In the genomic region with DNA sequence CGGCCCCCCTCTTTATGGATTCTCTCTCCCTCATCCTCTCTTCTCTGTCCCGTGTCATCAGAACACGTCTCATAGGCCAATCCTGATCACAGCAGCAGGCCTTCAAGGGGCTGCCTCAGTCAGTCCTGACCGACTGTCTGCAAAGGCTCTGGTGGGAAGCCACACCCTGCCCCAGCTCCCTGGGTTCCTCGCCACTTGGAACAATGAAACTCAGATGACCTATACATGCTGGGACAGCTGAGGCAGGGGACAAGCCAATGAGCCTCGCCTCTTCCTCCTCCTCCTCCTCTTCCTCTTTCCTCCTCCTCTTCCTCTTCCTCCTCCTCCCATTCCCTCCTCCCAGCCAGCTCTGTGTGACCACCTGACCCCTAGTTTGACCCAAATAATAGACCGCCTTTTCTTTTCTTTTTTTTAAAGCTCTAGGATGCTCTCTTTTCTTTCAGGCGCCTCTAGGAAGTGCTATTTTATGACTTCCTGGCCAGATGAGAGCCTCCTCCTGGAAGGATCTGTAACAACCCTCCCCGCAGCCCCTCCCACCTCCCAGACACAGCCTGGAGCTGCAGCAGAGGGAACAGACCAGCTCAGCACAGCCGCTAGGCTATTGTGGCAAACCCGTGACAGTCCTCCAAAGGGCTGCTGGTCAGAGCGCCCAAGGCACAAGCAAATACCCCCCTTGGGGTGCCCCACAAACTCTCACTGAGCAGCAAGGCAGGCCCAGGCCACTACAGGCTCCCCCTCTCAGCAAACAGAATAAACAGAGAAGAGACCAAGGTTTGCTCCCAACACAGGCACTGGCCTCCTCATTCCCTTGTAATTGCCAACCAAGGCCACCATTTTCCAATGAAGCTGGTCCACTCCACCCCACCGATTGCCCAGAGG, we compare ENCODE assay signal across 7 mouse cellular contexts. TPM values are rescaled to one million over a fixed set of nuclear protein-coding genes. Genes with fewer than 3 reads are reported as not detected.
DNase-seq lines count a peak whose midpoint lies in the region; ATAC-seq and TF ChIP-seq lines count a peak whose summit lies in the region.

No protein-coding gene starts in this region.

- H3K4me2 ChIP-seq in intestine, embryonic 16.5 days (ENCODE audit: low read depth, low read length) = peak overlapping the region; percentile 45
- H3K4me2 ChIP-seq in limb, embryonic 11.5 days (ENCODE audit: low read depth, severe bottlenecking) = peak overlapping the region; percentile 24
- H3K4me2 ChIP-seq in midbrain, embryonic 11.5 days = peak overlapping the region; percentile 19

- peak; percentile 75 for DNase-seq in adrenal gland, adult 8-10 months
- DNase-seq in gastrocnemius, postnatal 25 days = peak; percentile 89
- peak; percentile 78 for DNase-seq in limb, embryonic 11.5 days (ENCODE audit: low spot score)
- peak; percentile 93 for DNase-seq in midbrain, embryonic 11.5 days (ENCODE audit: low spot score, missing footprints)
- DNase-seq in telencephalon, adult 2 months (ENCODE audit: low read depth, low spot score) = peak; percentile 90

- 22% methylated on average over 13 of the region's 13 CpGs for WGBS in intestine, embryonic 16.5 days
- 14% methylated on average over 13 of the region's 13 CpGs for WGBS in limb, embryonic 11.5 days
- 29% methylated on average over 13 of the region's 13 CpGs for WGBS in midbrain, embryonic 11.5 days

- no peaks in the 10 kb centered on the region for H3K9me3 ChIP-seq in intestine, embryonic 16.5 days (ENCODE audit: control insufficient read depth, low read length)
- no peaks in the 10 kb centered on the region for H3K9me3 ChIP-seq in limb, embryonic 11.5 days (ENCODE audit: control insufficient read depth, low read length)
- no peaks in the 10 kb centered on the region for H3K9me3 ChIP-seq in midbrain, embryonic 11.5 days (ENCODE audit: control insufficient read depth, low read length)

- H3K36me3 ChIP-seq in intestine, embryonic 16.5 days (ENCODE audit: control insufficient read depth, insufficient read depth, low read length) = peaks cover 6% of the 10 kb centered on the region; the same call in 1 of the 2 replicates
- peaks cover 6% of the 10 kb centered on the region; the same call in 1 of the 2 replicates for H3K36me3 ChIP-seq in limb, embryonic 11.5 days (ENCODE audit: control insufficient read depth, insufficient read depth, low read length)
- peaks cover 6% of the 10 kb centered on the region; the same call in 1 of the 2 replicates for H3K36me3 ChIP-seq in midbrain, embryonic 11.5 days (ENCODE audit: control insufficient read depth, insufficient read depth, low read length)

- H3K27ac ChIP-seq in cortical plate, adult 2 months (ENCODE audit: insufficient read depth, low read length) = peak overlapping the region; percentile 99
- peak overlapping the region; percentile 96 for H3K27ac ChIP-seq in intestine, embryonic 16.5 days (ENCODE audit: low read length)
- H3K27ac ChIP-seq in limb, embryonic 11.5 days (replicated peaks; ENCODE audit: low read depth, low read length) = peak overlapping the region; percentile 93
- H3K27ac ChIP-seq in midbrain, embryonic 11.5 days (ENCODE audit: low read depth, low read length) = peak overlapping the region; percentile 89

- ATAC-seq in intestine, embryonic 16.5 days = peak; percentile 83
- peak; percentile 68; the same call in 1 of the 2 replicates for ATAC-seq in limb, embryonic 11.5 days (ENCODE audit: insufficient number of reproducible peaks, low FRiP score, low TSS enrichment, low read depth)
- peak; percentile 80 for ATAC-seq in midbrain, embryonic 11.5 days (ENCODE audit: low FRiP score)

- H3K27me3 ChIP-seq in intestine, embryonic 16.5 days (replicated peaks; ENCODE audit: control insufficient read depth, insufficient read depth, low read length) = no peaks in the 10 kb centered on the region
- H3K27me3 ChIP-seq in limb, embryonic 11.5 days (ENCODE audit: control insufficient read depth, insufficient read depth, low read length) = no peaks in the 10 kb centered on the region
- H3K27me3 ChIP-seq in midbrain, embryonic 11.5 days (ENCODE audit: control insufficient read depth, insufficient read depth, low read length) = no peaks in the 10 kb centered on the region

- H3K4me1 ChIP-seq in cortical plate, adult 2 months (ENCODE audit: control insufficient read depth, insufficient read depth, low read length) = peaks cover 30% of the 10 kb centered on the region
- peaks cover 77% of the 10 kb centered on the region for H3K4me1 ChIP-seq in intestine, embryonic 16.5 days (ENCODE audit: control insufficient read depth, insufficient read depth, low read length)
- H3K4me1 ChIP-seq in limb, embryonic 11.5 days (ENCODE audit: control insufficient read depth, insufficient read depth, low read length) = peaks cover 57% of the 10 kb centered on the region
- peaks cover 55% of the 10 kb centered on the region for H3K4me1 ChIP-seq in midbrain, embryonic 11.5 days (ENCODE audit: control insufficient read depth, insufficient read depth, low read length)

- peak overlapping the region; percentile 49 for H3K9ac ChIP-seq in intestine, embryonic 16.5 days (ENCODE audit: low read depth, low read length)
- H3K9ac ChIP-seq in limb, embryonic 11.5 days (ENCODE audit: low read length) = peak overlapping the region; percentile 46
- H3K9ac ChIP-seq in midbrain, embryonic 11.5 days (ENCODE audit: low read length) = peak overlapping the region; percentile 53

- peak; percentile 95 for TF ChIP-seq POLR2A in cortical plate, adult 2 months (IDR thresholded peaks at IDR 0.05; ENCODE audit: extremely low read depth, insufficient read depth, low read length)

- H3K4me3 ChIP-seq in cortical plate, adult 2 months (ENCODE audit: insufficient read depth, low read length) = peak overlapping the region; percentile 41
- peak overlapping the region; percentile 23; the same call in 1 of the 2 replicates for H3K4me3 ChIP-seq in intestine, embryonic 16.5 days (ENCODE audit: low read length)
- no peak overlapping the region for H3K4me3 ChIP-seq in limb, embryonic 11.5 days (ENCODE audit: low read depth, low read length)
- no peak overlapping the region for H3K4me3 ChIP-seq in midbrain, embryonic 11.5 days (ENCODE audit: low read depth, low read length)

- TF ChIP-seq CTCF in cortical plate, adult 2 months (IDR thresholded peaks at IDR 0.05; ENCODE audit: extremely low read depth, insufficient read depth, low read length) = no peak

RNA-seq across cellular contexts. Expression of a gene that starts 24.1 kb away (rescaled TPM):
- total RNA-seq in adrenal gland, adult 8-10 months (2022) = 10 to 100 TPM; 51.7 to 94.5 (median 70.6) TPM
- 90.5 and 106 TPM in 2 replicates for polyA plus RNA-seq in cortical plate, adult 2 months (2012; rRNA removed)
- total RNA-seq in gastrocnemius, postnatal 25 days (2021) = 10 to 100 TPM; 17.1 to 18.4 TPM
- 57.3 and 61.6 TPM in 2 replicates for polyA plus RNA-seq in intestine, embryonic 16.5 days (2015; fragmentation: Nextera tagmentation; extraction: Ambion mirVana)
- polyA plus RNA-seq in limb, embryonic 11.5 days (2014; fragmentation: Nextera tagmentation; extraction: Ambion mirVana) = 43.5 and 46.9 TPM in 2 replicates
- 43.1 and 45.6 TPM in 2 replicates for polyA plus RNA-seq in midbrain, embryonic 11.5 days (2014; fragmentation: Nextera tagmentation; extraction: Ambion mirVana)

Comparison
In these comparisons a context has a peak if more than half of its experiments do, and no peak if none do; other contexts are left out.
1. H3K4me3 ChIP-seq: peak in cortical plate, adult 2 months (single experiment) and intestine, embryonic 16.5 days (single experiment); none in limb, embryonic 11.5 days (single experiment) and midbrain, embryonic 11.5 days (single experiment).
2. Peak in every context shown above with its lines, with median percentiles within 50 percentile points of each other: DNase-seq, H3K27ac ChIP-seq, ATAC-seq, H3K4me2 ChIP-seq and H3K9ac ChIP-seq.